Mouse (Mus musculus) CD4-positive, CD25-positive, alpha-beta regulatory T cell, adult 4 months (primary cell): ENCODE measurements at regions not wholly inside any gene's neighbourhood (a gene's known extent, or its start where the extent isn't known, plus 50 kb on each side); places are given as distances from the start of the nearest gene placed in this dataset.
"Not testable (repeated sequence)": the region's sequence is repeated elsewhere in the genome, so short reads cannot be mapped to it uniquely, and the experiment has no call there.

ENCODE experiments used
- ATAC-seq: one replicate; pipeline ENCODE4 v1.8.0; 2017

GRCm38 (mm10) chr3:155662280-155662679 is 569.0 kb downstream of the Lrriq3 start:
- ATAC-seq = no peak

GRCm38 (mm10) chr3:155672558-155672957 is 579.3 kb downstream of the Lrriq3 start:
- ATAC-seq = no peak

- ATAC-seq = no peak
Observed at GRCm38 (mm10) chr3:155680200-155680599, 587.0 kb downstream of the Lrriq3 start.

- no peak for ATAC-seq
Observed at GRCm38 (mm10) chr3:155682921-155683813, 589.9 kb downstream of the Lrriq3 start.

- ATAC-seq = no peak
Observed at GRCm38 (mm10) chr3:155688358-155688757, 595.1 kb downstream of the Lrriq3 start.

- no peak for ATAC-seq
Observed at GRCm38 (mm10) chr3:155723011-155723510, 629.8 kb downstream of the Lrriq3 start.

GRCm38 (mm10) chr3:155742421-155742820 is 649.2 kb downstream of the Lrriq3 start:
- no peak for ATAC-seq

GRCm38 (mm10) chr3:155746601-155747000 is 653.4 kb downstream of the Lrriq3 start:
- ATAC-seq = not testable (repeated sequence)

- no peak for ATAC-seq
Observed at GRCm38 (mm10) chr3:155747511-155747910, 654.3 kb downstream of the Lrriq3 start.

GRCm38 (mm10) chr3:155757285-155757684 is 664.1 kb downstream of the Lrriq3 start:
- ATAC-seq = no peak

- no peak for ATAC-seq
Observed at GRCm38 (mm10) chr3:155776019-155776418, 682.8 kb downstream of the Lrriq3 start.

GRCm38 (mm10) chr3:155777025-155777424 is 683.8 kb downstream of the Lrriq3 start:
- no peak for ATAC-seq

GRCm38 (mm10) chr3:155815693-155816092 is 722.5 kb downstream of the Lrriq3 start:
- ATAC-seq = no peak

GRCm38 (mm10) chr3:155824863-155825262 is 731.6 kb downstream of the Lrriq3 start:
- no peak for ATAC-seq

- no peak for ATAC-seq
Observed at GRCm38 (mm10) chr3:155866286-155866685, 695.3 kb upstream of the Negr1 start.

- ATAC-seq = no peak
Observed at GRCm38 (mm10) chr3:155875696-155876095, 685.9 kb upstream of the Negr1 start.

- ATAC-seq = no peak
Observed at GRCm38 (mm10) chr3:155878401-155878800, 683.2 kb upstream of the Negr1 start.

- ATAC-seq = no peak
Observed at GRCm38 (mm10) chr3:155880722-155881121, 680.9 kb upstream of the Negr1 start.

- no peak for ATAC-seq
Observed at GRCm38 (mm10) chr3:155915981-155916380, 645.6 kb upstream of the Negr1 start.

- no peak for ATAC-seq
Observed at GRCm38 (mm10) chr3:155942896-155943295, 618.7 kb upstream of the Negr1 start.

- ATAC-seq = no peak
Observed at GRCm38 (mm10) chr3:155944042-155944735, 617.4 kb upstream of the Negr1 start.

- ATAC-seq = no peak
Observed at GRCm38 (mm10) chr3:155945188-155945587, 616.4 kb upstream of the Negr1 start.

- not testable (repeated sequence) for ATAC-seq
Observed at GRCm38 (mm10) chr3:155962496-155962895, 599.1 kb upstream of the Negr1 start.

- ATAC-seq = no peak
Observed at GRCm38 (mm10) chr3:155979636-155980035, 582.0 kb upstream of the Negr1 start.
